Mouse (Mus musculus) left cerebral cortex, postnatal 4 days (tissue): ENCODE measurements around the gene Rxfp4. TPM values are rescaled to one million over a fixed set of nuclear protein-coding genes. Genes with fewer than 3 reads are reported as not detected.
A peak's percentile ranks its signal among the peaks of the same experiment; 100 is the strongest.
"Not testable (repeated sequence)": the region's sequence is repeated elsewhere in the genome, so short reads cannot be mapped to it uniquely, and the experiment has no call there.

Experiments
- DNase-seq: peaks from one replicate; pipeline ENCODE4 v3.0.0-alpha.2; 2022
- intact Hi-C: fragments of 180-260 bp; cut with DNase I; formaldehyde crosslinking; loops from one replicate; pipeline ENCODE4 v1.15.1; 2025
- total RNA-seq, 2 experiments: library from RNA; stranded (reverse); gene quantifications; 2 replicates each; pipeline ENCODE4 v1.2.3; 2021

Rxfp4 gene
- total RNA-seq, 2 experiments from 2014 or later = not detected

DNA sequence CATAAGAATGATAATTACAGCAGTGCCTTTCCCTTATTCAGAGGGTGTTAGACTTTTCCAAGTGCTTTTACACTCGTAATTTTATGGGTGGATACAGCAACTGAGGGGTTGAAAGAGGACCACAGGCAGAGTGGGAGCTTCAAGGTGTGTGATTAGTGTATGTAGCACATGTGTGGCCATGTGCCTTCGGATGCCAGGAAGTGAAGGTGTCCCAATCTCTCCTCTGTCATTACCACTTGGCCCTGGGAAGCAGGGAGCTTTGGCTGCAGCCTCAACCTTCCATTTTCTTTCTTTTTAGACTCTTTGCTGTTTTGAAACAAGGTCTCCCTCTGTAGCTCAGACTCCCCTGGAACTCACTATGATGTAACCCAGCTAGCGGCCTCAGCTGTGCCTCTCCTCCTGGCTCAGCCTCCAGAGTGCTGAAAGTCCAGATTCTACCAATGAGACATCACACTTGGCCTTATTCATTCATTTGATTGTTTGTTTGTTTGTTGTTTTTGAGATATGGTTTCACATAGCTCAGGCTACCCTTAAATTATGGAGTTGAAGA lies 35.9 kb downstream of the Rxfp4 start:
- intact Hi-C loops = no loop called here
- no peak for DNase-seq

DNA sequence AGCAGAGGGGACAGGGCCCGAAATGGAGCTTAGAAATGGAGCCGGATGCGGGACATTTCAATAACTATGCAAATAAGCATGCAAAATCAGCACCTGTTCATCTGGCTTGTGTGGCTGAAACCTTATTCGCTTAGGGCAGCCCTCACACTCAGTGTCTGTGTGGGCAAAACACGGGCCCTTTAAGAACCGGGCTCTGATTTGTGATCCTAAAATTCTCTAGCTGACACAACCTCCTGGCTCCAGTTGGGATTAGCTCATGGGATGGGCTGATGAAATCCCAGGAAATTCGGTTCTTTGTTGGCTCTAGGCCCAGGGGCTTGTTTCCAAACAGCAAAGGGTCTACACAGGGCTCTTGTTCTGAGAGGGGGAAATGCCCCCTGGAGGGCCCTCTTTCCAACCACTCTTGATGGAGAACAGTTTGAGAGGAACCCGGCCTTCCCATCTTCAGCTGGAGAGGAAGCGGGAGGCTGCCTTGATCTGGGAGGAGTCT lies 37.0 kb downstream of the Rxfp4 start:
- DNase-seq = peak; percentile 48
- intact Hi-C loops = no loop called here

DNA sequence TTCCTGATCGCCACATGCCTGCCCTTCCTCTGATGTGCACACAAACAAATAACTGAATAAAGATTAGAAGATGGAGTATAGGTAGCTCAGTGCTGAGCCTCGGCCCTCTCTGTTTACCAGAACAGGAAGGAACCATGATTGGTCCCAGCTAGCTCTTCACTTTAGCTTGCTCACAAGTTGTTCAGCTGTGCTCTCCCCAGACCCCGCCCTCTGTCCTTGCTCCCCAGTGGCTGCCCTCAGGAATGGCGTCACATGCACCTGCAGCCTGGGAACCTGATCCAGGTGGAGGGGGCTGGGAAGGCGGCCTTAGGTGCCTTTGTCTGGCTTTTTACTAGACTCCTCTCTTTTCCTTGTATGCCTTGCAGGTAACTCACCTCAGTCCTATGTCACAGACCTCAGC lies 37.8 kb downstream of the Rxfp4 start:
- DNase-seq = no peak
- intact Hi-C loops = no loop called here

GRCm38 (mm10) chr3:88614418-88614817 lies 38.5 kb downstream of the Rxfp4 start:
- intact Hi-C loops = no loop called here
- no peak for DNase-seq

GRCm38 (mm10) chr3:88609066-88609465 lies 43.9 kb downstream of the Rxfp4 start:
- DNase-seq = no peak
- intact Hi-C loops = loop anchor here (10.0 kb wide), 1 partner anchor 136 kb away; no protein-coding TSS in a partner anchor

GRCm38 (mm10) chr3:88607758-88608138 lies 45.2 kb downstream of the Rxfp4 start:
- DNase-seq = peak; percentile 43
- intact Hi-C loops = loop anchor here (10.0 kb wide), 1 partner anchor 137 kb away; no protein-coding TSS in a partner anchor

- intact Hi-C loops = loop anchor here (10.0 kb wide), 1 partner anchor 138 kb away; no protein-coding TSS in a partner anchor
- DNase-seq = peak; percentile 87
Observed at GRCm38 (mm10) chr3:88607065-88607757, 45.7 kb downstream of the Rxfp4 start.

DNA sequence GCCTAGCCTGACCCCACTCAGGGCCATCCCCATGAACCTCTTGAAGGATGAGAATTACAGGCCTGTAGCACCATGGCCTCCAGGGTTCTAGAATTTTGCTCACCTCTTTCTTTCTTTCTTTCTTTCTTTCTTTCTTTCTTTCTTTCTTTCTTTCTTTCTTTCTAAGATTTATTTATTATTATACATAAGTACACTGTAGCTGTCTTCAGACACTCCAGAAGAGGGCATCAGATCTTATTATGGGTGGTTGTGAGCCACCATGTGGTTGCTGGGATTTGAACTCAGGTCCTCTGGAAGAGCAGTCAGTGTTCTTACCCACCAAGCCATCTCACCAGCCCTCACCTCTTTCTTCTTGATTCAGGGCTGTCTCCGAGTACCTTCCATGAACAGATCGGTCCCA lies 47.3 kb downstream of the Rxfp4 start, which contains the start of gene Arhgef2:
Gene Arhgef2, plus strand, starts transcription at position 301 of the 400 bp plus-strand sequence.
- DNase-seq = not testable (repeated sequence)
- intact Hi-C loops = loop anchor here (10.0 kb wide), 1 partner anchor 139 kb away; no protein-coding TSS in a partner anchor

- DNase-seq = no peak
- intact Hi-C loops = loop anchor here (10.0 kb wide), 1 partner anchor 140 kb away; no protein-coding TSS in a partner anchor
Observed at GRCm38 (mm10) chr3:88604863-88605262, 48.1 kb downstream of the Rxfp4 start.

- DNase-seq = peak; percentile 65
- intact Hi-C loops = loop anchor here (10.0 kb wide), 1 partner anchor 141 kb away; no protein-coding TSS in a partner anchor
Observed at GRCm38 (mm10) chr3:88603714-88604161, 49.2 kb downstream of the Rxfp4 start.

GRCm38 (mm10) chr3:88602466-88602865 lies 50.5 kb downstream of the Rxfp4 start:
- intact Hi-C loops = loop anchor here (10.0 kb wide), 1 partner anchor 142 kb away; no protein-coding TSS in a partner anchor
- DNase-seq = no peak

Other genes with a start within 250 kb of the Rxfp4 start
- 10 to 100 TPM; 15.7 to 16.0 TPM for gene Pmf1, start 242.8 kb downstream of the Rxfp4 start, total RNA-seq
- 10 to 100 TPM; 43.7 to 47.7 TPM for gene Slc25a44, start 228.0 kb downstream of the Rxfp4 start, total RNA-seq
- gene Sema4a, start 192.0 kb downstream of the Rxfp4 start, total RNA-seq = 10 to 100 TPM; 58.1 to 58.4 TPM
- 10 to 100 TPM; 35.3 to 37.7 TPM for gene Lmna, start 143.2 kb downstream of the Rxfp4 start, total RNA-seq
- gene Mex3a, start 120.7 kb downstream of the Rxfp4 start, total RNA-seq = 10 to 100 TPM; 80.5 to 87.8 TPM
- under 1 TPM in 1 of 2 experiments, not detected in 1; 0.83 TPM for gene Rab25, start 104.8 kb downstream of the Rxfp4 start, total RNA-seq
- 100 to 1,000 TPM; 106 to 120 TPM for gene Lamtor2, start 100.1 kb downstream of the Rxfp4 start, total RNA-seq
- 100 to 1,000 TPM in 1 of 2 experiments, 10 to 100 TPM in 1; 97.5 to 105 TPM for gene Ubqln4, start 99.4 kb downstream of the Rxfp4 start, total RNA-seq
- 100 to 1,000 TPM; 114 to 121 TPM for gene Ssr2, start 77.3 kb downstream of the Rxfp4 start, total RNA-seq
- gene Arhgef2, start 47.2 kb downstream of the Rxfp4 start, total RNA-seq = 100 to 1,000 TPM; 129 to 134 TPM
- gene Khdc4, start 32.7 kb upstream of the Rxfp4 start, total RNA-seq = 10 to 100 TPM; 76.3 to 78.3 TPM
- gene Rit1, start 63.7 kb upstream of the Rxfp4 start, total RNA-seq = 10 to 100 TPM; 45.0 to 46.9 TPM
- gene Syt11, start 122.0 kb upstream of the Rxfp4 start, total RNA-seq = 100 to 1,000 TPM; 238 to 268 TPM
- gene Gon4l, start 182.1 kb upstream of the Rxfp4 start, total RNA-seq = 10 to 100 TPM; 52.9 to 58.0 TPM